Mouse (Mus musculus): ENCODE results near the gene Hip1.
A peak's percentile ranks its signal among the peaks of the same experiment; 100 is the strongest.

Gene Hip1

DNA sequence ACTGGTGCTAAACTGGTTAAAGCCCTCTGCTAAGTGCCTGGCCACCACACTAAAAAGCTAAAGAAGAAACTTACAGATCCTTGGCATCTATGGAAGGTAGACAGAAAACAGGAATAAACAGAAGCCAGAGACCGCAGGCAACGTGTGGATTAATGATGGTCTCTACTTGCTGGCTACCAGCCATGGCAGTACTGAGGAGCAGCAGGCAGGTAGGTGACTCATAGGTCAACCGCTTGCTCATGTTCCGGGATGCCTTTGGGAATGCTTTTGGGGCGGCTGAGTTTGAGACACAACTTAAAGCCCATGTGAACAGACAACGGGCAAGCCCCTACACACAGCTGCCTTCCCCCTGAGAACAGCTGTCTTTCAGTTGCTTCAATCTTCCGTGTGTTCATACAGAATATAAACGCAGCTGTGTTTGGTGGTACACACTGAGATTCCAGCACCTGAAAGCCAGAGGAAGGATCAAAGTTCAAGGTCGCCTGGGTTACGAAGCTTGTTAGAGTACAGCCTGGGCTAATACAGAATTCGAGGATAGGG lies 13.5 kb downstream of the Hip1 start:
- no peak for ATAC-seq (ENCODE audit: low TSS enrichment)

DNA sequence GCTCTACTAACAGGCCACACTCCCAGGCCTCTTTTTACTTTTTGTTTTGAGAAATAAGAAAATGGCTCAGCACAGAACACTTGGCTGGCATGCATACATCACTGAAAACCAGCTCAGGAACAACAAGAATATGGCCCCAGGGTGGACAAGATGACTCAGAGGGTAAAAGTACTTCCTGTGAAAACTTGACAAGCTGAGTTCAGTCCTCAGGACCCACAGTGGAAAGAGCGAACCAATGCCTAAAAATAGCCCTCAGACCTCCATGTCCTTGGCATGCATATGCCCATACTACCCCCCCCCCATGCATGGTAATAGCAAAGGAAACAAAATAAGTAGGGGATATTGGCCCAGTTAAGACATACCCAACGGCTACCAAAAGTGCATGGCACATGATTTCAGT lies 15.0 kb downstream of the Hip1 start:
- no peak for ATAC-seq (ENCODE audit: low TSS enrichment)

DNA sequence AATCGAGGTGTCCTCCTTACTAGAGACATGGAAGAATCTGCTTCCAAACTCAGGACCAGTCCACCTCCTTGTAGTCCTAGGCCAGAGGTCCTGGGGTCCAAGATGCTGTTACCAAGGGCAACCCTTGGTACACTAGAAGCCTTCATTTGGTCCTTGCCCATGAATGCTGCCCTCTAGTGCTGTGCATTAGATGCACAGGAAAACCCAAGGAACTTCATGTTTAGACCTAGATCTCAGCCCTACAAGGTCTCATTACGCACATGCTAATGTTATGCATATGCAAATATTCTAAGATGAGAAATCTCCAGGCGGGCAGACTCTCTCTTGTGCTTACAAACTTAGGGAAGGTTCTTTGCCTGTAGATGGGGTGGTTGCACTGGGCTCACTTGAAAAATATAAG lies 15.6 kb downstream of the Hip1 start:
- no peak for ATAC-seq (ENCODE audit: low TSS enrichment)

DNA sequence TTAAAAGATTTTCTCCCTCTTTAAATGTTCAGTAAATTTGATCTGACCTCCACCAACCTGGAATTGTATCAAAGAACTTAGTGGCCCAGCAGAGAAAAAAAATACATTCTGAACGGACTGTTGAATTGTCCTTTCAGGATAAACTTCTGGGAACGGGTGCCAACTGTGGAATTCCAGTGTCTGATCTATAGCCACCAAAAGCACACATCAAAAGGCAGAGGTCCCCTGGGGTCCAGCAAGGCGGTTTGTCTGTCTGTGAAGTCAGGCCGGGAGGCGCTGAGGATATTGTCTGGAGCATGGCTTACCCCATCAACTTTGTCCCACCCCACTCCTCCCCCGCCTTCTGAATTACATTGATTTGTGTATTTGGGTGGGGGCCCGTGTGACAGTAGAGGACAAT lies 16.9 kb downstream of the Hip1 start:
- no peak for ATAC-seq (ENCODE audit: low TSS enrichment)

DNA sequence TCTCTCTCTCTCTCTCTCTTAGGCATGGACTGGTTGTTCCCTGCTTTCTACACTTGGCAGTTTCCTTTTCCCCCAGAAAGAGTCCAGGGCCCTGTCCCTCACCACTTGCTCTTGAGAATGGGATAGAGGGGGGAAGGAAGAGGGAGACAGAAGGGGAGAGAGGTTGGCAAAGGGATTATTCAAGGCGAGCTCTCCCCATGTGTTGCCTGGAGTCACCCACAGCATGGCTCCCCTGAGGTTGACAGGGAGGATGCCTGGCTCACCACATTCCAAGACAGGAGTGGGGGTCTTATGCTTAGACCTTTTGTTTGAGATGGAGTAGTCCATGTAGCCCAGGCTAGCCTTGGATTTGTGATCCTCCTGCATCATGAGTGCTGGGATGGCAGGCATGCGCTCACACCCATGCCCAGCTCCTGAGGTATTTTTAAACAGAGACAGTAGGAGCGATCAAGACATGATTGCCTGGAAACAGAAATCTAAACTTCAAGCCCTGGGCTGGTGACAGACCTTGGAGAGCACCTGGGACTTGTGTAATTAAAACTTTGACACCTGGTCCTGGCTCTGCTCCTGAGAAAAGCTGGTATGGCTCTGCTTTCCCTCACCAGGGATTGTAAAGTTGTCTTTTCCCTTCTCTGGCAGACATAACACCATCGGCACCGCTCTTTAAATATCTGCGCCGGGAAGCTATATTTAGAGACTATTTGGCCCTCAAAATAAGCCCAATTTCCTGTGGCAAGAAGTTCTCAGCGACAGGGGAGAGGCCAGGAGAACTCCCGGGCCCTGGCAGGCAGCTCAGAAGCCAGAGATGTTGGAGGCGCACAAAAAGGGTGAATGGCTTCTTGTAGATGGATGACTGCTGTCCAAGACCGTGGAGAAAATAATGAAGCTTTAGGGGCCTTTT lies 20.0 kb downstream of the Hip1 start:
- ATAC-seq (ENCODE audit: low TSS enrichment), result peak; percentile 59

DNA sequence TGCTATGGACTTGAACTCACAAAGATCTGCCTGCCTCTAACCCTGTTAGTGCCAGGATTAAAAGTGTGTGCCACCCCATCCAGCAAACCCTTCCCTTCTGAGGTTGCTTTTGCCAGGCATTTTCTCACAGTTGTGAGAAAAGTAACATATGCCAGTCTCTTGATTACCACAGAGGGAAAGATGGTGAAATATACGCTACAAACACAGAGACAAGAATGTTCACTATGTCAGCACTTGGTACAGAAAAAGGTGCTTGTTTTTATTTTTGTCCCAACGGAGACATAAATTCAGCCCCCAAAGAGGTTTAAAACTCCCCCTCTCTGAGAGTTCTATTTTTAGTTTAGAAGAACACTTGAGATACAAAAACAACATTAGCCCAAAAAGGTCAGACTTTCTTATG lies 20.8 kb downstream of the Hip1 start:
- no peak for ATAC-seq (ENCODE audit: low TSS enrichment)

DNA sequence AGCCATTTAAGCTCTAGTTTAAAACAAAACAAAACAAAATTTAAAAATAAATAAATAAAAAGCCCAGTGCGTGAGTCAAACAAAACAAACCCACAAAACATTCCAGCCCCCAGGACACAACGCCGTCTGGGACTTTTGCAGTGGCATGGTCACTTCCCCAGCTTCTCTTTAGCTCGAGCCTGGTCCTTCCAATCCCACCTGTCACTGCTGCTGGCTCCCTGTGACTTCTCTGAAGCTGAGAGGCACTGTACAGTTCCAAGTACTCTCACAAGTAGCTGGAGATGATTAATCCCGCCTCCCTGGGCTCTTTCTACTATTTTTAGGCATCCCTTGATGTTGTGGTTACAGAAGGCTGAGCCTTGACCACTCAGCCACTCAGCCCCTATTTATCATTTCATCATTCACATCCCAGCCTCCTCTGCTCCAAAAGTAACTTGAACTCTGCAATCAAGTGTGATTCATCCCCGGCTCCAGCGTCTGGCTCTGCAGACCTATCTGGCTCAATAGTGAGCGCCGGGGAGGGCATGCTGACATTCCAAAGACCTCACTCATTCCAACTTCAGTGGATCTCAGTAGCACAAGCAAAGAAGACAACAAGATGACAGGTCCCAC lies 22.7 kb downstream of the Hip1 start:
- no peak for ATAC-seq (ENCODE audit: low TSS enrichment)

DNA sequence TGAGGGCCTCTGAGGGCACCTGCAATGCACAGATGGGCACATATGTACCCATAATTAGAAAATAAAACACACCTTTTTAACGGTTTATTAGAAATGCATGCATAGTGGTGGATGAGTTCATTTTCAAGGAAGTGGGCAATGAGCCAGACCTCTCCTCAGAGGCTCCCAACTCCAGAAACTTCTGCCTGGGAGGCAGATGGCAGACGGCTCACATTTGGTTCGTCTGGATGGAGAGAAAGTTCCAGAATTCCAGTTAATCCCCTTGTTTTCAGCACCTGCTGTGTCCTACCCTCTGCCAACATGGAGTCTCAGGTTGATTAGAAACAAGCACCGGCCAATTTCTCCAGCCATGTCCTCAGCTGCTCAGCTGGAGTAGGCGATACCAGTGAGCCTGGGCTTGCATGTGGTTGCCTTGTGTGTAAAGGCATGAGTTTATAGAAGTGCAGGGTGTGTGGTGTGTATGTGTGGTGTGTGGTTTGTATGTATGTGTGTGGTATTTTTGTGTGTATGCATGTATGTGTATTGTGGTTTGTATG lies 27.5 kb downstream of the Hip1 start:
- no peak for ATAC-seq (ENCODE audit: low TSS enrichment)

DNA sequence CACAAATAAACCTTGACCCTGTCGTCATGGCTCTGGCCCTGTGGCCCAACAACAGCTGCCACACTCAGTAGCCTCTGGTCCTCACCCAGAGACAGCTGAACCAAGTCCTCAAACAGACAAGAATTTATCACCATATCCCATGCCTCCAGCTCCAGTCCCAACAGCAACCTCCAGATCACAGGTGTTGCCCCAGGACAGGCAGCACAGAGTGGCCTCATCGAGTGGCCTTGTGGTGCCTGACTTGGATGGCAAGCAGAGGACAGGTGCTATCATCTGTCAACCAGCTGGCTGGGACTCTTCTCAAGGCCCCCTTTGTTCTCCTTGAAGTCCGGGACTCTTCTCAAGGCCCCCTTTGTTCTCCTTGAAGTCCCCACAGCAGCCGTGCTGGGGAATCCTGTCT lies 31.8 kb downstream of the Hip1 start:
- ATAC-seq (ENCODE audit: low TSS enrichment), result no peak

DNA sequence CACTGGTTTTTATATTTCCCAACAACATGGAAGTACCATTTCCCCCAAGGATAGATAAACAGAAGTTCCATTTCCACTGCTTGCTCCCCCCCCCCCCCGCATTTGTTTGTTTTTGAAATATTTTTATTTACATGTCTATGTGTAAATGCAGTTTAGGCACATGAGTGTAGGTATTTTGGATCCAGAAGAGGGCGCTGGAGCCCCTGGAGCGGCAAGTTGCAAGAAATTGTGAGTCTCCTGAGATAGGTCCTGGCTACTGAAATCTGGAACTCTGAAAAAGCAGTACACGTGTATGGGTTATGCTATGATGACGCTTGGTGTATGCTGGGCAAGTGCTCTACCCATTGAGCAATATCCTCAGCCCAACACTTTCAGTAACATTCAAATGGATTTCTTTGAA lies 33.8 kb downstream of the Hip1 start:
- ATAC-seq (ENCODE audit: low TSS enrichment), result no peak

DNA sequence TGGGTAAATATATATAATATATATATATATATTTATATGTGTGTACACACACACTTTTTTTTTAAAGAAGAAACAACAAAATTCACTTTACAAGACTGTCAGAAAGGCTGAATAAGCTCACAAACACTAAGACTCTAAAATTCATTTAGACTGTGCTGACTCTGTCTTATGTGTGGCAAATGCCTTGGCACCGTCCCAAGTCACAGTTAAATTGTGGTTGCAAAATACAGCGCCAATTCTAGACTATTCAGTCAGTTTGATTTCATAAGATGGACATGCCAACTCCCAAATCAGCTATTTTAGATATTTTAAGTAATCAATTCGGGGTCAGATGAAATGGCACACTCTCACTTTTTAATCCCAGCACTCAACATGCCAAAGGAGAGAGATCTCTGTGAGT lies 36.6 kb downstream of the Hip1 start:
- ATAC-seq (ENCODE audit: low TSS enrichment), result no peak

DNA sequence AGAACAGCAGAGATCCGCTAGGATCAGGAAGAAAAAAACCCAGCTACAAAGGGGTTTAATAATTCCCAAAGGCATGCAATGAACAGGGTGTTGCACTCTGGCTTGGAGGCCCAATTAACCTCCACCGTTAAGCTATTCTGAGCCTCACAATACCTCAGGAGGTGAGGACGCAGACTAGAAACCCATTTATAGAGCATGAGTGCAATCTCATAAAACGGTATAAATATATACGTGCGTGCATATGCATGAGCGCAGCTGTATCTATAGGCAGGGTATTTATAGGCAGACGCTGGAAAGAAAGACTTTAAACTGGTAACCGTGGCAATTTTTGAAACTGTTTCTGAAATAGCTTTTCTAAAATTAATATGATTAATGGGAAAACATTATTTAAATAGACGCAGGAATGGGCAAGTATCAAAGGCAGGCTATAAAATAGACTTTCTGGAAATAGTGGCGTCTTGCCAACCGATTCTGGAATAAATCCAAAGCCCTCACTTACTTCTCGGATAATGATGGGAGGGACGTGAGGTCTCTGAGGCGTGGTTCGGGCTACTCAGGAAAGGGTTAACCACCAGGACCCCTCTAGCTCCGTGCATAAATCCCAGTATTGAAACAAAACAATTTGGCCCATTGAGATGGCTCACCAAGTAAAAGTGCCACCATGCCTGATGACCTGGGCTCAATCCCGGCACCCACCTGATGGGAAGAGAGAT lies 37.2 kb downstream of the Hip1 start:
- ATAC-seq (ENCODE audit: low TSS enrichment), result peak; percentile 55; the same call in 1 of the 2 replicates

DNA sequence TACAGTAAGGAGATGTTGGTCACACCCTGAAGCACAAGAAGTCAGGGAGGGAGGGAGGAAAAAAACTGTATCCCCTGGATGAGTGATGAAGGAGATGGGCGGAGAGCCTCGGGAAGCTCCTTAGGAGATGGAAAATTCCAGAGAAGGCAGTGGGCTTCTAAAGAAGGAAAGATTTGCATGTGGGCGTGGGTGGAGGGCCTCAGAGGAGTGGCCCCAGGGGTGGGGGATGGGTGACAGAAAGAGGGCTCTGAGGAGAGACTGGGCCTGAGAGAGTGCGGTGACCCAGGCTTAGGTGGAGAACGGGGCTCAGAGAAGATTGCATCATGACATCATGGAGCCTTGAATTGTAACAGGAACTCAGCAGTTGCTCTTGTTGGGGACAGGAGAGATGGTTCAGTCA lies 39.5 kb downstream of the Hip1 start:
- ATAC-seq (ENCODE audit: low TSS enrichment), result no peak

DNA sequence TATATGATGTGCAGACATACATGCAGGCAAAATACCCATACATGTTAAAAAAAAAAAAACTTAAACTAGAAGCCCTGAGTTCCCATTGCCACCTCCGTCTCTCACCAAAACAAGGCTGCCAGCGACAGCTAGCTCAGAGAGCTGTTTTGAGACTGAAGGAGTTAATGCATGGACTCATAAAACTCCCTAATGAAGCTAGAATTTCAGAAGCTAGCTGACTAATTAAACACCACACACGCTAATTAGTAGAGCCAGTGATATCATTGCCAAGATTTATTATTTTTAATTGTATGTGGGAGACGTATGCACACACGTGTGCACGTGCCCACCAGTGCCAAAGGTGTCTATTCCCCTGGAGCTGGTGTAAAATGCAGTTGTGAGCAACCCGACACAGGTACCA lies 42.0 kb downstream of the Hip1 start:
- no peak for ATAC-seq (ENCODE audit: low TSS enrichment)

DNA sequence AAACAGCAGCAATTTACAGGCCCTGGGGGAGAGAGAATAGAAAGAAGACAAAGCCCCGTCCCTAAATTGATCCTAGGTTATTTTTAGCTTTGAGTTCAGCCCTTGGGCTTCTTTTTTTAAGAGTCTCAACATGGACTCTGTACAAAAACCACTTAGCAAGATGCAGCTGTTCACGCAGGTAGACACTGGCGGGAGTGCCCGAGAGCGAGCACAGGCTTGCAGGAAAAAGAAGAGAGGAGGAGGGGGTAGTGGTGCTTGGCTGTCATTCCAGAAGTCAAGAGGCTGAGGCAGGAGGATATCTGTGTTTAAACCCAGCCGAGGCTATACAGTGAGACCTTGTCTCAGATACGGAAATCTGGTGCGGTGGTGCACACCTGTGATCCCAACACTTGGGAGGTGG lies 42.9 kb downstream of the Hip1 start:
- no peak for ATAC-seq (ENCODE audit: low TSS enrichment)

DNA sequence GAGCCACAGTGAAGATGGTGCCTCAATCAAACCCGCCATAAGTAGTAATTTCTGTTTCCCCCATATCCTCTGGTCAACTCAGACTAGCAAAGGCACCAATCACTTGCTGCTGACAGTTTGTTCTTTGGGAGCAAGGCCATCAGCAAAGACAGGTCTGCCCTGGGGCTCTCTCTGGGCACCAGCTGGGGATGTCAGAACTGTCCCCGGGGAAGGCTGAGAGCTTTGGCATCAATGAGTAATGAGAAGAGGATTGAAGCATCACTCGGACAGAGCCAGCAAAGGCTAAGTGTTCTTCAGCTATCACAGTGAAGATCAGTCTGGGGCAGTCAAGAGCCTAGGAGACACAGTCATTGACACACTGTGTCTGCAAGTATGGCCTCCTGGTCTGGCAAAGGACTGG lies 46.0 kb downstream of the Hip1 start:
- ATAC-seq (ENCODE audit: low TSS enrichment), result no peak

DNA sequence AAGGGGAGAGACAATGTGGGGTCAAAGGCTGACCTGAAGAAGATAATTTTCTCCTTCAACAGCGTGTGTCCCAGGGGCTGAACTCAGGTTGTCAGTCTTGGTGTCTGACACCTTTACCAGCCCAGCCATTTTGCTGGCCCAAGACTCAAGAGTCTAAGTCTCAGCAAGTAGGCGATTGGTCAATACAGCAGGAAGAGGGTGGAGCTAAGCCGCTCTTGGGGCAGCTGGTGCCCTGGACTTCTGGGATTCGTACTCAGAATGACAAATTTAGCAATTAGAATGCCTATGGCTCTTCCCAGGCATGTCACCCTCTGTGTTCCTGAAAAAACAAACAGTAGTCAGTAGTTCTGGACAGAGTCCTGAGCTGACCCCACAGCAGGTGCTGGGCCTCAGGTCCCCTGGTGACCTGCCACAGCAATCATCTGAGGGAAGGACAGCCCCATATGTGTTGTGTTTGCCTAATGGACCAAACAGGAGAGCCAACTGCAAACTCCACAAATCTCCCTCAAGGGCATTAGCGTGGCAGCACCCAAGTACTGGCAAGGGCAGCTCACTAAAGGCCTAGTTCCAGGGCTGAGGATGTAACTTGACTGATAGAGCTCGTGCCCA lies 47.5 kb downstream of the Hip1 start:
- no peak for ATAC-seq (ENCODE audit: low TSS enrichment)

DNA sequence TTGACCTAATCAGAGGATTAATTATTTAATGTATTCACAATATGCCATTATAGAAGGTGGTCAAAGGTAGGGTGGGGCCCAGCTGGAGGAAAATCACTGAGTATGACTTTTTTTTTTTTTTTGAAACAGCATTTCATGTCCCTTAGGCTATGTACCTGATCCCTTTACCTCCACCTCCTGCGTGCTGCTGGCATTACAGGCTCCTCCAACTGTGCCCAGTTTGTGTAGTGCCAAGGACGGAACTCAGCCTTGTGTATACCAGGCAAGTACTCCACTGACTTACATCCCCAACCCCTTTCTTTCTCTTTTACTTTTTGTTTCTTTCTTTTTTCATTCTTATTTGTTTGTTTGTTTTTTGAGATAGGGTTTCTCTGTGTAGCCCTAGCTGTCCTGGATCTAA lies 48.4 kb downstream of the Hip1 start:
- ATAC-seq (ENCODE audit: low TSS enrichment), result no peak

DNA sequence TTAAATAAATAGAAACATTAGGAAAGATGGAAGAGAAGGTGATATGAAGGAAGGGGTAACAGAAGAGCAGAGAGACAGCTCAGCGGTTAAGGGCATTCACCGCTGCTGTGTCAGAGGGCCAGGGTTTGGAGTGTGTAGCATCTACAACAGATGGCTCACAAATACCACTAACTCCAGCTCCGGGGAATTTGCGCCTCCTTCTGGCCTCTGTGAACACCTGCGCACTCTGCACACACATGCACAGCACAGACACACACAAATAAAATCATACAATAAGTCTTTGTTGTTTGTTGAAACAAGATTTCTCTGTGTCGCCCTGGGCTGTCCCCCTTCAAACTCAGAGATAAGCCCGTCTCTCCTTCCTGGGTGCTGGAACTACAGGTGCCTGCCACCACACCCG lies 49.4 kb downstream of the Hip1 start:
- no peak for ATAC-seq (ENCODE audit: low TSS enrichment)

DNA sequence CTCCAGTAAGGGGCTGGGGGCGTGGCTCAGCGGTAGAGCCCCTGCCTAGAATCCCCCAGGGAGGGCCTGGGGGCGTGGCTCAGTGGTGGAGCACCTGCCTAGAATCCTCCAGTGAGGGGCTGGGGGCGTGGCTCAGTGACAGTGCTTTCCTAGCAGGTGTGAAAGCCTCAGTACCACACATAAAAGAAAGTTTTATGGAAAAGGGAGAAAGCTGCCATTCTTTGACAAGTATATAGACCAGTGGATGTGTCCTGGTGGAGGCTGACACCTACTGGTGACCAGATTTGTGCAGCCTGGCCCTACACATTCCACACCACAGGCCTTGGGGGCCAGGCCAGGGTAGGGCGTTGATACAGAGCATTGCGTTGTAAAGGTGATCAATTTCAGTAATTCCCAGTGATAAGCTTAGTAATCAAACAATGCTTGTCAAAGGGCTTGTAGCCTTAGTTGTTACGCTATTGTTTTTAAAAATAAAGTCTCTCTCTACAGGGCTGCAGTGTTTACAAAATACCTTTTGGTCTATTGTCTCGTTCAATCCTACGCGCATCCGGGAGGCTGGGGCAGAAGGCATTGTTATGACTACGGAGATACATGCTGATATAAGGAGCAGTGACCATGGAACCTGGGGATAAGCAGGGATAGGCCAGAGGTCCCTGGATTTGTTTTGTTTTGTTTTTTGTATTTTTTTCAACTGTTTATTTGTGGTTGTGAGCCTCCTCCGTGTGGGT lies 50.6 kb downstream of the Hip1 start:
- ATAC-seq (ENCODE audit: low TSS enrichment), result no peak

DNA sequence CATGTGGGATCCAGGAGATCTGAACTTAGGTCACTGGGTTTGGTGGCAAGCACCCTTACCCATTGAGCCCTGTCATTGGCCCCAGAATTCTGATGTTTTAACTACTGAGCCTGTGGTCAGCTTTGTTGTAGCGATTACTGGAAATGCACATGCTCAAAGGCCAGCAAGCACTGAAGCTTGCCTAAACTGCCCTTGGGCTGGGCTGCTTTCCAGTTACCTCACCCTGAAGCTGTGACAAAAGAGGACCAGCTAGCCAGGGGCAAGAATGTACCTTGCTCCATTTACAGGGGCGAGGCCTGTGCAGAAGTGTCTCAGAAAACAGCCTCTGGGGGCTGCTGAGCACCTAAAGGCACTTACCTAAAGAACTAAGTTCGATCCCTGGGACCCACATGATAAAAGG lies 51.8 kb downstream of the Hip1 start:
- no peak for ATAC-seq (ENCODE audit: low TSS enrichment)

Measured in frontal cortex, adult (tissue).